Mouse (Mus musculus): ENCODE results near the gene Mesp1. TPM values are rescaled to one million over a fixed set of nuclear protein-coding genes. Genes with fewer than 3 reads are reported as not detected.
A peak's percentile ranks its signal among the peaks of the same experiment; 100 is the strongest.

Gene Mesp1
- total and polyA plus RNA-seq, 3 experiments = not detected

- H3K4me1 ChIP-seq (ENCODE audit: insufficient read depth, low read depth, low read length) = peaks cover 4% of the 10 kb centered on the region
- H3K9me3 ChIP-seq (replicated peaks) = no peaks in the 10 kb centered on the region
- no peak overlapping the region for H3K4me3 ChIP-seq (ENCODE audit: low read depth, low read length)
- no peaks in the 10 kb centered on the region for H3K36me3 ChIP-seq (replicated peaks)
- ATAC-seq (ENCODE audit: extremely low read depth, insufficient number of reproducible peaks, low FRiP score, poor library complexity, severe bottlenecking) (no peak), DNase-seq (ENCODE audit: low spot score) (no peak)
- peaks cover 19% of the 10 kb centered on the region for H3K27me3 ChIP-seq (ENCODE audit: insufficient read depth, low read length)
- TF ChIP-seq GATA1 (IDR thresholded peaks at IDR 0.05; ENCODE audit: borderline replicate concordance, low read length) = no peak
- no peak for TF ChIP-seq POLR2AphosphoS5 (IDR thresholded peaks at IDR 0.05; ENCODE audit: insufficient replicate concordance, low read depth, low read length)
- TF ChIP-seq GATA2 (IDR thresholded peaks at IDR 0.05; ENCODE audit: borderline replicate concordance, low read depth, low read length) = no peak
- TF ChIP-seq TAL1 (conservative IDR thresholded peaks at IDR 0.05; ENCODE audit: low read depth, low read length) = no peak
These were observed 11.1 kb downstream of the Mesp1 start for GRCm38 (mm10) chr7:79782516-79782855.

DNA sequence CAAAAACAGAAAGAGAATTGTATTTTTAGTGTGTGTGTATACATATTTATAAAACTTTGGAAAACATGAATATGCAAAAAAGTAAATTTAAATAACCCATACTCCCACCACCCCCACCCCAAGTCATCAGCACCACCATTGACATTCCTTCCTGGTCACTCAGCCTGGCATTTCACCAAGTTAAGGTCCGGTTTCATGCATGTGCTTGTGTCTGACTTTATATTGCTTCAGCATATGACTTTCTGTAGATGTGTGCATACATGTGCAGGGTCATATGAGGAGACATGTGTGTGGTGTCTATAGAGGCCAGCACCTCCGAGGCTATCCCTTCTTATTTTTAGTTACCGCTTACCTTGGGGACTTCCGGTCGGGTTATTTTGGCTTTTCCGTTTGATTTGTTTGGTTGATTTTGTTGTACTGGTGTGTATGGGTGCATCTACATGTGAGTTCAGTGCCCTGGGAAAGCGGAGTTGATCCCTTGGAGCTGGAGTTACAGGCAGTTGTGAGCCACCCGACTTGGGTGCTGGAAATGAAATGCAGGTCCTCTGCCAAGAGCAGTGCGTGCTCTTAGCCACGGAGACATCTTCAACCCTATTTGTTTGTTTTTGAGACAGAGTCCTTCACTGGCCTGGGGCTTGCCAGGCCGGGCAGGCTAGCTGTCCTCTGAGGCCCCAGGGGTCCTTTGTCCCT, 11.6 kb downstream of the Mesp1 start:
- Histone ChIP-seq H3K27me3 (ENCODE audit: insufficient read depth, low read length) (peaks cover 15% of the 10 kb centered on the region), H3K4me1 (ENCODE audit: insufficient read depth, low read depth, low read length) (peaks cover 4% of the 10 kb centered on the region), H3K4me3 (ENCODE audit: low read depth, low read length) (no peak overlapping the region), H3K36me3 (replicated peaks) (no peaks in the 10 kb centered on the region), H3K9me3 (replicated peaks) (no peaks in the 10 kb centered on the region)
- ATAC-seq (ENCODE audit: extremely low read depth, insufficient number of reproducible peaks, low FRiP score, poor library complexity, severe bottlenecking) (no peak), DNase-seq (ENCODE audit: low spot score) (no peak)
- TF ChIP-seq POLR2AphosphoS5 (IDR thresholded peaks at IDR 0.05; ENCODE audit: insufficient replicate concordance, low read depth, low read length) = no peak

- Histone ChIP-seq H3K36me3 (replicated peaks) (no peaks in the 10 kb centered on the region), H3K9me3 (replicated peaks) (no peaks in the 10 kb centered on the region), H3K4me3 (ENCODE audit: low read depth, low read length) (no peak overlapping the region), H3K27me3 (ENCODE audit: insufficient read depth, low read length) (peaks cover 12% of the 10 kb centered on the region), H3K4me1 (ENCODE audit: insufficient read depth, low read depth, low read length) (peaks cover 4% of the 10 kb centered on the region)
- ATAC-seq (ENCODE audit: extremely low read depth, insufficient number of reproducible peaks, low FRiP score, poor library complexity, severe bottlenecking) (no peak), DNase-seq (ENCODE audit: low spot score) (peak; percentile 60)
- peak; percentile 77 for TF ChIP-seq CTCF (IDR thresholded peaks at IDR 0.05; ENCODE audit: low read depth, low read length)
- TF ChIP-seq GATA2 (IDR thresholded peaks at IDR 0.05; ENCODE audit: borderline replicate concordance, low read depth, low read length) = no peak
These were observed 12.7 kb downstream of the Mesp1 start for GRCm38 (mm10) chr7:79780647-79781626.

DNA sequence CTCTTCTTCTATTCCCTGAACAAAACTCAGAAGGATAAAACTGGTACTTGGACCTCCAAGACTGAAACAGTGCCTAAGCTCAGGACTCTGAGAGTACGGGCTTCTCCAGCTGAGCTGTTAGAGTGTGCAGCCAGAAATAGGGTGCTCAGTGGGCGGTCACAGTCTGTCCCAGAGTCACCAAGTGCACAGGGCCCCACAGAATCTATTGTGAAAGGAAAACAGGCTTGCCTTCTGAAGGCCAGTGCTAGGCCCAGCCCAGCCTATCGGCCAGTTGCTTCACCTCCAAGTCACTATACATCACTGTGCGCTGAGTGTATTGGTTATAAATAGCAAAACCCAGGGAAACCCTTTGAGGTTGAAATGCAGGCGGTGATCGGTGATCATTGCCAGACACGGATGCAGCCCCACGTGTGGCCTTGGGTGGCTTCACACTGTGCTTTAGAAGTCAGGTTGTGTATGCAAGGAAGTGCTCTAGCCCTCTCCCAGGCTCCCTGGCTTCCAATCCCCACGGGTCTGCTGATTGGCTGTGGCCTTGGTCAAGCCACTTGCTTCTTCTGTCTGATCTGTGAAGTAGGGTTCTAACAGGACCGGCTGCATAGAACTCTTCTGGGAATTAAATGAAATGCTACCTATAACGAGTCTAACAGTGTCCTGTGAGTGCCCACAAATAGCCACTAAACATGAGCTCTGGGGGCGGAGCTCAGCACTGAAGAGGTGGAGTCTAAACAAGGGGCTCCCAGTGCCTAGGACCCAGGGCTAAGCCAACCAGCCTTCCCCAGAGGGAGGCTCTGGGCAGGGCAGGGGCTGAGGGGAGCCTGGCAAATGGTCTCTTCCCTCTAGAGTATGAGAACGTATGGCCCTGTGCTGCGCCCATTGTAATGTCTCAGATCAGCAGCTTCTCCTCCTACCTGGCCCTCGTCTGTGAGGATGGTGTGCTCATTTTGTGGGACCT, 21.8 kb downstream of the Mesp1 start:
- no peak overlapping the region for H3K4me3 ChIP-seq (ENCODE audit: low read depth, low read length)
- no peaks in the 10 kb centered on the region for H3K36me3 ChIP-seq (replicated peaks)
- TF ChIP-seq POLR2AphosphoS5 (IDR thresholded peaks at IDR 0.05; ENCODE audit: insufficient replicate concordance, low read depth, low read length) = no peak
- no peak for TF ChIP-seq TAL1 (conservative IDR thresholded peaks at IDR 0.05; ENCODE audit: low read depth, low read length)
- TF ChIP-seq CTCF (IDR thresholded peaks at IDR 0.05; ENCODE audit: low read depth, low read length) = no peak
- TF ChIP-seq GATA2 (IDR thresholded peaks at IDR 0.05; ENCODE audit: borderline replicate concordance, low read depth, low read length) = no peak
- TF ChIP-seq GATA1 (IDR thresholded peaks at IDR 0.05; ENCODE audit: borderline replicate concordance, low read length) = no peak
- no peaks in the 10 kb centered on the region for H3K4me1 ChIP-seq (ENCODE audit: insufficient read depth, low read depth, low read length)
- ATAC-seq (ENCODE audit: extremely low read depth, insufficient number of reproducible peaks, low FRiP score, poor library complexity, severe bottlenecking) (no peak), DNase-seq (ENCODE audit: low spot score) (no peak)
- H3K9me3 ChIP-seq (replicated peaks) = no peaks in the 10 kb centered on the region
- peaks cover 41% of the 10 kb centered on the region for H3K27me3 ChIP-seq (ENCODE audit: insufficient read depth, low read length)

- H3K4me3 ChIP-seq (ENCODE audit: low read depth, low read length) = no peak overlapping the region
- DNase-seq (ENCODE audit: low spot score) (no peak), ATAC-seq (ENCODE audit: extremely low read depth, insufficient number of reproducible peaks, low FRiP score, poor library complexity, severe bottlenecking) (no peak)
- no peaks in the 10 kb centered on the region for H3K36me3 ChIP-seq (replicated peaks)
- H3K27me3 ChIP-seq (ENCODE audit: insufficient read depth, low read length) = peaks cover 41% of the 10 kb centered on the region
- H3K9me3 ChIP-seq (replicated peaks) = no peaks in the 10 kb centered on the region
- H3K4me1 ChIP-seq (ENCODE audit: insufficient read depth, low read depth, low read length) = no peaks in the 10 kb centered on the region
- no peak for TF ChIP-seq TAL1 (conservative IDR thresholded peaks at IDR 0.05; ENCODE audit: low read depth, low read length)
- TF ChIP-seq GATA2 (IDR thresholded peaks at IDR 0.05; ENCODE audit: borderline replicate concordance, low read depth, low read length) = no peak
- no peak for TF ChIP-seq GATA1 (IDR thresholded peaks at IDR 0.05; ENCODE audit: borderline replicate concordance, low read length)
- no peak for TF ChIP-seq POLR2AphosphoS5 (IDR thresholded peaks at IDR 0.05; ENCODE audit: insufficient replicate concordance, low read depth, low read length)
- no peak for TF ChIP-seq CTCF (IDR thresholded peaks at IDR 0.05; ENCODE audit: low read depth, low read length)
These were observed 23.9 kb downstream of the Mesp1 start for GRCm38 (mm10) chr7:79769664-79770063.

DNA sequence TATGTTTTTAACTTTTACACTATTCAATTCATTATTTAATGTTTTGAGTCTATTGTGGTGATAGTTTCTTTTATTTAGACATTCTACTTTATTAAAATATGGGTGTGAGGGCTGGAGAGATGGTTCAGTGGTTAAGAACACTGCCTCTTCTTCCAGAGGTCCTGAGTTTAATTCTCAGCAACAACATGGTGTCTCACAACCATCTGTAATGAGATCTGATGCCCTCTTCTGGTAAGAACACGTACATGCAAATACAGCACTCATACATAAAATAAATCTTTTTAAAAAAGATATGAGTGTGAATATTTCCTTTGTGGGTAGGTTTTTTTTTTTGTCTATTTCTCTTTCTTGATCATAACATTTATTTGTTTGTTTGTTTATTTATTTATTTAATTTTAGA, 27.6 kb downstream of the Mesp1 start:
- Histone ChIP-seq H3K4me1 (ENCODE audit: insufficient read depth, low read depth, low read length) (no peaks in the 10 kb centered on the region), H3K4me3 (ENCODE audit: low read depth, low read length) (no peak overlapping the region), H3K9me3 (replicated peaks) (no peaks in the 10 kb centered on the region), H3K27me3 (ENCODE audit: insufficient read depth, low read length) (peaks cover 14% of the 10 kb centered on the region), H3K36me3 (replicated peaks) (no peaks in the 10 kb centered on the region)
- ATAC-seq (ENCODE audit: extremely low read depth, insufficient number of reproducible peaks, low FRiP score, poor library complexity, severe bottlenecking) (no peak), DNase-seq (ENCODE audit: low spot score) (no peak)
- TF ChIP-seq TAL1 (conservative IDR thresholded peaks at IDR 0.05; ENCODE audit: low read depth, low read length) (no peak), CTCF (IDR thresholded peaks at IDR 0.05; ENCODE audit: low read depth, low read length) (no peak), POLR2AphosphoS5 (IDR thresholded peaks at IDR 0.05; ENCODE audit: insufficient replicate concordance, low read depth, low read length) (no peak), GATA1 (IDR thresholded peaks at IDR 0.05; ENCODE audit: borderline replicate concordance, low read length) (no peak), GATA2 (IDR thresholded peaks at IDR 0.05; ENCODE audit: borderline replicate concordance, low read depth, low read length) (no peak)

All from G1E (cell line).